Mouse (Mus musculus) Patski (cell line): Measurements from ENCODE around the gene Mtnr1b. TPM values are rescaled to one million over a fixed set of nuclear protein-coding genes. Genes with fewer than 3 reads are reported as not detected.
A peak's percentile ranks its signal among the peaks of the same experiment; 100 is the strongest.
"Not testable (repeated sequence)": the region's sequence is repeated elsewhere in the genome, so short reads cannot be mapped to it uniquely, and the experiment has no call there.

Experiments used
- ATAC-seq: fragments of 100-300 bp; one replicate; pipeline ENCODE4 v1.8.0; 2021
- CTCF ChIA-PET: fragments of 350-600 bp; sonication (Branson Sonifier 250); formaldehyde crosslinking; loops from one replicate; lab custom pipeline; 2022; ENCODE audit warnings: inconsistent platforms; lab: Charles Lee
- POLR2A ChIA-PET: fragments of 350-600 bp; sonication (Branson Sonifier 250); formaldehyde crosslinking; loops from one replicate; lab custom pipeline; 2022; ENCODE audit warnings: antibody characterized with exemption, inconsistent platforms; lab: Charles Lee
- DNase-seq: peaks from one replicate; pipeline ENCODE4 v3.0.0-alpha.2; 2011; ENCODE audit warnings: low read depth, low spot score
- H3K27me3 ChIP-seq: fragments of 371-371 bp; one replicate; pipeline ENCODE4 v1.5.1; 2021
- CTCF ChIP-seq: fragments of 100-300 bp; IDR thresholded peaks from one replicate; pipeline ENCODE4 v1.5.1; 2021
- in situ Hi-C: fragments of 300-500 bp; cut with MboI; formaldehyde crosslinking; loops from 3 replicates; pipeline ENCODE4 v1.11.1; 2018; ENCODE audit warnings: low pct_unique_long_range_greater_than_20kb, mixed read lengths
- polyA plus RNA-seq: library from polyadenylated mRNA; unstranded; gene quantifications from one replicate; pipeline ENCODE4 v1.2.3, GENCODE M21; 2021

Mtnr1b gene
- polyA plus RNA-seq, 1 experiment from 2014 or later, result not detected

DNA sequence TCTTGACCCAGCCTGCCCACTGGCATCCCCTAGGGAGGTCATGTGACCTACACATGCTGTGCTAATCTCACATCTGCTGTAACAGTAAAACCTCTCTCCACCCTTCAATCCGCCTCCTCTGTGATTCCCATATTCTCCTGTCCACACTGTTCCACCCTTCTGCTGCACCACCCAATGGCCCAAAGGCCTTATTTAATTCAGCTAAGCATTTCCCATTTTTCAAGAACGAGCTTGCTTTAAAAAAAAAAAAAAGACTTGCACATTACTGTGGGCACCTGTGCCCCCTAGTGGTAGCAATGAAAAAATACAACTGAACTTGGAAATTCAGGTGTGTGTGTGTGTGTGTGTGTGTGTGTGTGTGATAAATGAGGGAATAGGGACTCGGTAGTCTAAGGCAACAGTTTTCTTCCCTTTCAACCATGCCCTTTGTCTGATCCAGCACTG is 5.8 kb upstream of the Mtnr1b start:
- in situ Hi-C loops, result loop anchor here (10.0 kb wide), 1 partner anchor 515 kb away; no protein-coding TSS in a partner anchor
- no peak for ATAC-seq

DNA sequence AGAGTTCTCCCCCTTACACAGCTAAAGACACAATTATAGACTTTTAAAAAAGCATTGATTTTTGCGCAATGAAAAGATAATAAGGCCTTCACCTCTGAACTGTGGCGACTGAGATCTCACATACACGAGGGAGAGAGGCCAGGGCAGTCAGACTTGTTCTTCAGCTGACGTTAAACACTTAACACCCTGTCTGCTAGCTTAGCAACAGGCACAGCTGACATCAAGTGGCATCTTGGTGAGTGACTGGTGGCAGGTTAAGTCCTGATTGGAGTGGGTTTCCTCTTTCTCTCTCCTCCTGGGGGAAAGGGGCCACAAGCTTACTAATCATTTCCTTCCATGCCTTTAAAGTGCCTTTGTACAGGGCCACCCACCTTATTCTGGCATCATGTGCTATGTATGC is 4.3 kb downstream of the Mtnr1b start:
- CTCF ChIA-PET, result interaction anchor here (1.1 kb wide), 1 partner anchor 10 kb away, joined by 3 read pairs; no protein-coding TSS in a partner anchor
- DNase-seq (no peak), ATAC-seq (no peak)
- in situ Hi-C loops, result loop anchor here (5.0 kb wide), 1 partner anchor 178 kb away; no protein-coding TSS in a partner anchor
- POLR2A ChIA-PET, result no interaction called here
- no peaks in the 10 kb centered on the region for H3K27me3 ChIP-seq
- TF ChIP-seq CTCF, result no peak

More for the DNA sequence above, 5.8 kb upstream of the Mtnr1b start:
- ChIA-PET POLR2A (interaction anchor here (0.6 to 0.7 kb wide), 5 partner anchors 15 to 276 kb away, joined by 3 to 9 read pairs (median 6); no protein-coding TSS in a partner anchor), CTCF (interaction anchor here (0.7 to 1.8 kb wide), 9 partner anchors 10 to 497 kb away, joined by 3 to 6 read pairs (median 3); no protein-coding TSS in a partner anchor)
- DNase-seq, result peak; percentile 10
- peak; percentile 61 for TF ChIP-seq CTCF
- peaks cover 14% of the 10 kb centered on the region for H3K27me3 ChIP-seq

DNA sequence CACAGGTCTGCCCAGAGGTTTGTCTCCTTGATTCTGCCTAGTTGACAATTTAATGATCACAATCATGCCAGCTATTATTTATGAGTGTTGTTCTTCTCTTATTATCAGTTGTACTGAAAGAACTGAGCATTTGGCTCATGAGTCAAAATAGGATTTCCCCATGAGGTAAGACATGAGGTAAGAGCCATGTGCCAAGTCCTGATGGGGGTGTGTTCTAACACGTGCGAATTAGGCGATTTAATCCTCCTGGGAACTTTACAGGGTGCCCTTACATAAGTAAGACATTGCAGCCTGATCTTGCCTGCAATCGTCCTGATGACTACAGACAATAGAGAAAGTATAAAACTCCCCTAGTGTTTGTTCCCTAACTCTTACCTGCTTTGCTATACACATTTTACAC is 4.9 kb downstream of the Mtnr1b start:
- ChIA-PET CTCF (no interaction called here), POLR2A (interaction anchor here (1.4 kb wide), 1 partner anchor 186 kb away, joined by 4 read pairs; no protein-coding TSS in a partner anchor)
- in situ Hi-C loops, result no loop called here
- DNase-seq, result no peak
- no peak for ATAC-seq
- no peak for TF ChIP-seq CTCF
- no peaks in the 10 kb centered on the region for H3K27me3 ChIP-seq

DNA sequence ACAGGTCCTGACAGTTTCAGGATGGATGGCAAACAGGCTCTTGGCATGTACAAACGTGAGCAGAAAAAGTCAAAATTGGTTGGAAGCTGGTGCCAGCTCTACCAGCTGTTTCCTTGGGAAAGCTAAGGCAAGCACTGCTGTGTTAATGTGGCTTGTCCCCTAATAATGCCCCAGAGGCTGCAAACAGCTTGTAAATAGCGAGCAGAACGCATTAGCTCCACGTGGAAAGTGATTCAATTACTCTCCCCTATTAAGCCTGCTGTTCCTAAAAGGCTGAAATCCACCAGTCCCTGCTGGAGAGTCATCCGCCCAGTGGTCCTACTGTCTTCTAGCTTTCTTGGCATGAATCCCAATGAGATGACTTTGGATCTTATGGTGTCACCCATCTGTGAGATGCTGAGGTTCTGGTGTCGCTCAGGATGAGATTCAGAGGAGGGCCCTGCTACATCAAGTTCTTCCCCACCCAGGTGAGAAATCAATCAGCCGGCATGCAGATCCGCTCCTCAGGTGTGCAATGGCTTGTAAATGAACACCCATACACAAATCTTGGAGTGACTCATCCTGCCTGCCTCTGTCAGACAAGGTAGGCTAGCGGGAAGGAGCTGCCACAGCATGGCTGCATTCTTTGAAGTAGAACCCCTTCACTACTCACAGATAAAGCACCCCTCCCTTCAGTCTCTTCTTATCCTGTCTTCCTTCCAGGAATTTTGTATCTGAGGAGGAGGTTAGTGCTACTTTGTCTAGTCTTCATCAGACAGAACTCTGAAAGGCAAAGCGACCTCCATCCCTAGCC is 7.9 kb downstream of the Mtnr1b start:
- POLR2A ChIA-PET, result no interaction called here
- CTCF ChIA-PET, result interaction anchor here (1.0 kb wide), 1 partner anchor 184 kb away, joined by 3 read pairs; no protein-coding TSS in a partner anchor
- in situ Hi-C loops, result no loop called here
- H3K27me3 ChIP-seq, result no peaks in the 10 kb centered on the region
- ATAC-seq (no peak), DNase-seq (no peak)
- no peak for TF ChIP-seq CTCF

DNA sequence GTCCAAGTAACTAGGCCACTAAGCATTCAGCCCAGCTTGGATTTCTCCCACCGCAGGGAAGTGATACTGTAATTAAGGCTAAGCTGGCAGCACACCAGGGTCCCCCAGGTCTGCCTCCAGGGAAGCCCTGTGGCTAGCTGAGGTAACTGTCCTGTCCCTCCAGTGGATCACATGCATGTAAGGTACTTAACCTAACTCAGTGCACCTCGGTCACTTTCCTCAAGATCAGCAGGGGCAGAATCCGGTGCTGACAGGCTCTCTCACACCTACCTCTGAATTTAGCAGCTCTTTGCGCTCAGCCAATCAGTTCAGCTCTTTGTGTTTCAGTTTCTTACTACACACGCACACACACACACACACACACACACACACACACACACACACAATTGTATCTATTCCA is 13.0 kb downstream of the Mtnr1b start:
- ATAC-seq (no peak), DNase-seq (no peak)
- ChIA-PET POLR2A (no interaction called here), CTCF (no interaction called here)
- peaks cover 6% of the 10 kb centered on the region for H3K27me3 ChIP-seq
- TF ChIP-seq CTCF, result no peak
- in situ Hi-C loops, result no loop called here

DNA sequence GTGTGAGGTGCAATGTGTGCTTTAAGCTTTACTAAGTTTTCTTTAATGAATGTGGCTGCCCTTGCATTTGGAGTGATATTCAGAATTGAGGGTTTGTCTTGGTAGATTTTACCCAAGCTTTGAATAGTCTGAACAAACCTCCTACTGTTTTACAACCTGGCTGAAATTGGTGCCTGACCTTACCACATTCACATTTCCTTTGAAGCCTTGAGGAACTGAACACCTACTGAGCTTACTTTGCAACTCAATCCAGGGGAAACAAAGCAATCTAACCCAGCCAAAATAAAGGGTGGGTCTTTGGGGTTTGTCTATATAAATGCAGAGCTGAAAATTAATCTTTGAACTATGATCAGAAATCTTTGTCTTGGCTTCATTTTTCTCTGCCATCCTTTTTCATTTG is 23.6 kb downstream of the Mtnr1b start:
- H3K27me3 ChIP-seq, result peaks cover 17% of the 10 kb centered on the region
- in situ Hi-C loops, result no loop called here
- ATAC-seq (no peak), DNase-seq (no peak)
- ChIA-PET POLR2A (no interaction called here), CTCF (no interaction called here)
- TF ChIP-seq CTCF, result no peak

DNA sequence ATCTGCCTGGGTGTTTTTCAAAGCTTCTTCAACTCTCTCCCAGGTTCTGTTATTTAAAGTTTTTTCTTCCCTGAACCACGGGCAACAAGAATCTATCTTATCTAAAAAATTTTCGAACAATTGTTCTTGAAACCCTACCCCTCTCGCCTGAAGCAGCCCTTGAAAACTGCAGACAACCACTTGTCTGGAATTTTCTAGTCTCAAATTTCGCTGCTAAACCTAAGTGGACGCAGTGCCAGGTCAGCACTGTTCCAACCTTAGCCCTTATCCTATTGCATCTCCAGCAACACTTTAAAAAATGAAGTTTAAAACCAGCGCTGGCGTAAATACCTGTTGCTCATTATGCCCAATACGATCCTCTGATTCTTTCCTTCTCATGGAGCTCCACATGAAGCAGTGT is 29.0 kb downstream of the Mtnr1b start:
- H3K27me3 ChIP-seq, result no peaks in the 10 kb centered on the region
- DNase-seq, result no peak
- in situ Hi-C loops, result no loop called here
- no peak for ATAC-seq
- ChIA-PET POLR2A (no interaction called here), CTCF (no interaction called here)
- TF ChIP-seq CTCF, result no peak

DNA sequence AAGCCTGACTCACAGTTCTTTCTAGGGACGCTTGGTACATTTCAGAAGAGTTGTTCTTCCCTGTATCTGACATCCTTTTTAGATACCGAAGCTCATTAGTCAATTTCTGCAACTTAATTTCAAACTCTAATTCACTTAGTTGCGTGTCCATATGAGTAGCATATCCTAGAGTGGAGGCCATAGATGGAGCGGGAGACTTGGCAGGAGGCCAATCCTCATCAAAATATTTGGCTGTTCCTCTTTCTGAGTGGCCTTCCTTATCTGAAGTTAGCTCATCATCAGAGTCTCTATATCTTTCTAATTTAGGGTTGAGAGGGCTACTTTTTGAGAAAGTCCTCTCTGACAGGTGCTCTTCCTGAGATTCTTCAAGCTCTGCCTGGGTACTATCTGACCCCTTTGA is 29.4 kb downstream of the Mtnr1b start:
- POLR2A ChIA-PET, DNase-seq, in situ Hi-C loops, ATAC-seq, CTCF ChIA-PET, H3K27me3 ChIP-seq: not testable (repeated sequence)

DNA sequence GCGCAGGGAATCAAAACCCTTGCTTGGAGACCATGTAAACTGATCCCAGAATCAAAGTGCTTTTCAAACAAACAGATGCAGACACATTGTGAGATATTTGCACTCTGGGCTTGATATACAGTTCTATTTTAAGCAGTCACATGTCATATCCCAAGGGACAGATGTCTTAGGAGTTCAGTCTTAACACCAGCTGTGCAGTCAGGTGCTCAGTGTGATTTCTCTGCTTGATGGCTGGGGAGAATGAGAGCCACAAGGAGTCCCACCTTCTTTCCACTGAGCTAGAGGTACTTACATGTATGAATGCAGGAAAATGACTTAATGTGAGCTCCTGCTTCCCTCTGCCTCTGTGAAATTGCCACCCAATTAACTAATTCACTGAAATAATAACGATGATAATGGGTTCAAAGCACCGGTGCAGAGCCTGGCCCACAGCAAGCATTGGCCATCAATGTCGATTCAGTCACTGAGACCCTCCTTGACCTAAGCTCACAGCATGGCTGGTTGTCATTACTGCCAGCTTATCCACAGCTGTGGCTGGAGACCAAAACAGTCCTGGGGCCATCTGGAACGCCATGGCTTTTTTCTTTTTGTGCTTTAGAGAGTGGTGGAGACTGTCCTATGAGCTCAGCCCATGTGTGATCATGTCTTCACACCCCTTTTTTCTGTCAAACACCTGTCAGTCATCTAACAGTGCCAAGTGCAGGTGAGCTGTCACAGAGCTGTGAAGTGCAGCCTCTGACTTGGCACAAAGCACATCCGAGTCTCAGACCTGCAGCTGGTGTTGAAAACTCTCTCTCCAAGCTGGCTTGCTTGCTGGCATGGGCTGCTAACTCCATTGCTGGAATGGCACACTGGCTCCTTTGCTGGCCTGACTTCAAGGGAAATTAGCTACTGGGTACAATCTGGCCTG is 61.1 kb downstream of the Mtnr1b start:
- no peak for ATAC-seq
- in situ Hi-C loops, result no loop called here
- ChIA-PET POLR2A (no interaction called here), CTCF (interaction anchor here (1.2 kb wide), 1 partner anchor 11 kb away, joined by 4 read pairs; no protein-coding TSS in a partner anchor)
- no peak for TF ChIP-seq CTCF
- DNase-seq, result no peak
- no peaks in the 10 kb centered on the region for H3K27me3 ChIP-seq

DNA sequence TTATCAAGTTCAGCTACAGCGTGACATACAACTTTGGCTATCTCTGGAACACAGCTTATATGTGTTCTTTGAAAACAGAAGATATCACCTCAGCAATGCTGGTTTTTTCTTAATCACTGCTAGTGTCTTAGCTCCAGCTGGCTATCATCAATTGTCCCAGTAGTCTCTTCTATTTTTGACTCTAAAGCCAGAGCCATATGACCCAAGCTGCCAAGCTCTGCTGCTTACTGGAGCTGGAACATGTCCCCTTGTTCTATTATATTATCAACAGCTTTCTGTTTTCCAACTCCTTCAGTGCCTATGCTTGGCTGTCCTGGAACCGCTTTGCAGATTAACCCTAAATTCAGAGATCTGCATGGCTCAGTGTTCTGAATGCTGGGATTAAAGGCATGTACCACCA is 70.1 kb downstream of the Mtnr1b start:
- no peak for ATAC-seq
- in situ Hi-C loops, result no loop called here
- no peak for TF ChIP-seq CTCF
- POLR2A ChIA-PET, result interaction anchor here (0.8 kb wide), 1 partner anchor 76 kb away, joined by 9 read pairs; no protein-coding TSS in a partner anchor
- DNase-seq, result no peak
- no peaks in the 10 kb centered on the region for H3K27me3 ChIP-seq
- CTCF ChIA-PET, result no interaction called here
